Mouse (Mus musculus) forebrain, embryonic 11.5 days (tissue): Measurements from ENCODE around the gene Zfp62. TPM values are rescaled to one million over a fixed set of nuclear protein-coding genes. Genes with fewer than 3 reads are reported as not detected.

ENCODE experiments used
- ATAC-seq: fragments of 200-750 bp; cut with Nextera tagmentation; replicated peaks from 2 replicates; pipeline ENCODE4 v1.8.0; 2017; ENCODE audit warnings: moderate TSS enrichment; ENCODE audit not compliant: low FRiP score
- DNase-seq: peaks from one replicate; pipeline ENCODE4 v3.0.0-alpha.2; 2017; ENCODE audit warnings: low spot score
- H3K27ac ChIP-seq: fragments of 300-500 bp; sonication (generic); 2 replicates; pipeline ENCODE4 v1.5.1; 2014; ENCODE audit warnings: low read depth, low read length
- H3K27me3 ChIP-seq: fragments of 300-500 bp; sonication (generic); 2 replicates; pipeline ENCODE4 v1.6.1; 2014; ENCODE audit warnings: mild to moderate bottlenecking, low read length, mixed read lengths; ENCODE audit not compliant: control insufficient read depth, insufficient read depth
- H3K36me3 ChIP-seq: fragments of 300-500 bp; sonication (generic); 2 replicates; pipeline ENCODE4 v1.6.1; 2014; ENCODE audit warnings: mild to moderate bottlenecking, low read length, moderate library complexity, mixed read lengths; ENCODE audit not compliant: control insufficient read depth, insufficient read depth
- H3K4me1 ChIP-seq: fragments of 300-500 bp; sonication (generic); replicated peaks from 2 replicates; pipeline ENCODE4 v1.6.1; 2014; ENCODE audit warnings: low read length, mixed read lengths; ENCODE audit not compliant: control insufficient read depth, insufficient read depth
- H3K4me2 ChIP-seq: fragments of 300-500 bp; sonication (generic); 2 replicates; pipeline ENCODE4 v1.6.1; 2014; ENCODE audit warnings: low read depth, mild to moderate bottlenecking, low read length, moderate library complexity, mixed read lengths; ENCODE audit not compliant: severe bottlenecking
- H3K4me3 ChIP-seq: fragments of 300-500 bp; sonication (generic); 2 replicates; pipeline ENCODE4 v1.5.1; 2014; ENCODE audit warnings: low read depth, low read length
- H3K9ac ChIP-seq: fragments of 300-500 bp; sonication (generic); 2 replicates; pipeline ENCODE4 v1.6.1; 2014; ENCODE audit warnings: low read length
- H3K9me3 ChIP-seq: fragments of 300-500 bp; sonication (generic); 2 replicates; pipeline ENCODE4 v1.6.1; 2016; ENCODE audit warnings: low read length, mixed read lengths; ENCODE audit not compliant: control insufficient read depth
- WGBS: fragments of 180-500 bp; shearing (Covaris S2); extraction: QIAGEN DNeasy Blood & Tissue Kit; methylation state at CpG from one replicate; pipeline ENCODE4 v1.1.7; 2014; 5-methylcytosine and 5-hydroxymethylcytosine counted together
- polyA plus RNA-seq: library from polyadenylated mRNA; unstranded; fragments of >200 nt; fragmentation: Nextera tagmentation; extraction: Ambion mirVana; gene quantifications from 2 replicates; pipeline ENCODE4 v1.2.1, GENCODE M21; 2014

Gene Zfp62
- polyA plus RNA-seq, 1 experiment from 2014 or later: 59.6 TPM

- H3K36me3 ChIP-seq: no peaks in the 10 kb centered on the region
- H3K4me1 ChIP-seq: no peaks in the 10 kb centered on the region
- H3K4me2 ChIP-seq: no peak overlapping the region
- H3K9ac ChIP-seq: no peak overlapping the region
- 92% methylated on average over 15 of the region's 15 CpGs for WGBS
- H3K27ac ChIP-seq: no peak overlapping the region
- H3K4me3 ChIP-seq: no peak overlapping the region
- DNase-seq (no peak), ATAC-seq (no peak)
- H3K9me3 ChIP-seq: no peaks in the 10 kb centered on the region
- H3K27me3 ChIP-seq: no peaks in the 10 kb centered on the region
These were observed 65.0 kb downstream of the Zfp62 start for GRCm38 (mm10) chr11:49267970-49268579.

Other genes with a start within 250 kb of the Zfp62 start
- gene Olfr56, start 224.4 kb upstream of the Zfp62 start, polyA plus RNA-seq: not detected in 2 replicates
- gene 9930111J21Rik1, start 223.9 kb upstream of the Zfp62 start, polyA plus RNA-seq: 0.20 TPM in 1 of 2 replicates, not detected in the other
- gene Gm12185, start 211.1 kb upstream of the Zfp62 start, polyA plus RNA-seq: not detected in 2 replicates
- not detected in 2 replicates for gene Tgtp1, start 209.1 kb upstream of the Zfp62 start, polyA plus RNA-seq
- 0.04 and 0.07 TPM in 2 replicates for gene 9930111J21Rik2, start 152.1 kb upstream of the Zfp62 start, polyA plus RNA-seq
- not detected in 2 replicates for gene Tgtp2, start 139.1 kb upstream of the Zfp62 start, polyA plus RNA-seq
- gene Ifi47, start 126.7 kb upstream of the Zfp62 start, polyA plus RNA-seq: 0.63 and 1.1 TPM in 2 replicates
- gene Olfr1396, start 88.4 kb upstream of the Zfp62 start, polyA plus RNA-seq: not detected in 2 replicates
- not detected in 2 replicates for gene Olfr1395, start 61.0 kb upstream of the Zfp62 start, polyA plus RNA-seq
- gene Olfr1394, start 48.9 kb upstream of the Zfp62 start, polyA plus RNA-seq: not detected in 2 replicates
- gene Btnl9, start 16.1 kb upstream of the Zfp62 start, polyA plus RNA-seq: 0.16 TPM in 1 of 2 replicates, not detected in the other
- gene Mgat1, start 40.9 kb downstream of the Zfp62 start, polyA plus RNA-seq: 34.6 and 37.2 TPM in 2 replicates
- not detected in 2 replicates for gene Olfr1393, start 75.0 kb downstream of the Zfp62 start, polyA plus RNA-seq
- not detected in 2 replicates for gene Olfr1392, start 82.0 kb downstream of the Zfp62 start, polyA plus RNA-seq
- gene Olfr10, start 101.4 kb downstream of the Zfp62 start, polyA plus RNA-seq: not detected in 2 replicates
- gene Olfr1391, start 119.5 kb downstream of the Zfp62 start, polyA plus RNA-seq: not detected in 2 replicates
- gene Olfr1390, start 131.9 kb downstream of the Zfp62 start, polyA plus RNA-seq: not detected in 2 replicates
- gene Olfr1389, start 219.8 kb downstream of the Zfp62 start, polyA plus RNA-seq: not detected in 2 replicates
- gene Olfr1388, start 233.3 kb downstream of the Zfp62 start, polyA plus RNA-seq: 0.17 and 0.20 TPM in 2 replicates